Mouse (Mus musculus): ENCODE results near the gene Myo1b.
"Not testable (repeated sequence)": the region's sequence is repeated elsewhere in the genome, so short reads cannot be mapped to it uniquely, and the experiment has no call there.

Myo1b gene

GRCm38 (mm10) chr1:51895961-51896360, 19.9 kb downstream of the Myo1b start:
- DNase-seq (ENCODE audit: low read depth, low spot score): no peak

- no peak for DNase-seq (ENCODE audit: low read depth, low spot score)
Measured at GRCm38 (mm10) chr1:51894721-51895120, 21.1 kb downstream of the Myo1b start.

- no peak for DNase-seq (ENCODE audit: low read depth, low spot score)
Measured at GRCm38 (mm10) chr1:51893521-51894355, 22.1 kb downstream of the Myo1b start.

GRCm38 (mm10) chr1:51892005-51892404, 23.9 kb downstream of the Myo1b start:
- no peak for DNase-seq (ENCODE audit: low read depth, low spot score)

GRCm38 (mm10) chr1:51888046-51888813, 27.6 kb downstream of the Myo1b start:
- DNase-seq (ENCODE audit: low read depth, low spot score): no peak

- DNase-seq (ENCODE audit: low read depth, low spot score): no peak
Measured at GRCm38 (mm10) chr1:51885356-51885983, 30.4 kb downstream of the Myo1b start.

GRCm38 (mm10) chr1:51883211-51883610, 32.7 kb downstream of the Myo1b start:
- DNase-seq (ENCODE audit: low read depth, low spot score): no peak

- DNase-seq (ENCODE audit: low read depth, low spot score): no peak
Measured at GRCm38 (mm10) chr1:51882752-51883151, 33.1 kb downstream of the Myo1b start.

GRCm38 (mm10) chr1:51879927-51880814, 35.7 kb downstream of the Myo1b start:
- DNase-seq (ENCODE audit: low read depth, low spot score): no peak

GRCm38 (mm10) chr1:51879333-51879770, 36.5 kb downstream of the Myo1b start:
- no peak for DNase-seq (ENCODE audit: low read depth, low spot score)

GRCm38 (mm10) chr1:51875462-51876225, 40.2 kb downstream of the Myo1b start:
- DNase-seq (ENCODE audit: low read depth, low spot score): no peak

GRCm38 (mm10) chr1:51872493-51873261, 43.2 kb downstream of the Myo1b start:
- DNase-seq (ENCODE audit: low read depth, low spot score): no peak

- DNase-seq (ENCODE audit: low read depth, low spot score): not testable (repeated sequence)
Measured at GRCm38 (mm10) chr1:51871234-51871633, 44.6 kb downstream of the Myo1b start.

GRCm38 (mm10) chr1:51862828-51863421, 52.9 kb downstream of the Myo1b start:
- no peak for DNase-seq (ENCODE audit: low read depth, low spot score)

GRCm38 (mm10) chr1:51860837-51861236, 55.0 kb downstream of the Myo1b start:
- DNase-seq (ENCODE audit: low read depth, low spot score): no peak

GRCm38 (mm10) chr1:51856946-51857345, 58.9 kb downstream of the Myo1b start:
- DNase-seq (ENCODE audit: low read depth, low spot score): no peak

GRCm38 (mm10) chr1:51856245-51856915, 59.5 kb downstream of the Myo1b start:
- DNase-seq (ENCODE audit: low read depth, low spot score): no peak

GRCm38 (mm10) chr1:51855541-51856244, 60.2 kb downstream of the Myo1b start:
- no peak for DNase-seq (ENCODE audit: low read depth, low spot score)

Data from WW6 (cell line).